ENCODE assay signal across 12 mouse cellular contexts in the genomic region with DNA sequence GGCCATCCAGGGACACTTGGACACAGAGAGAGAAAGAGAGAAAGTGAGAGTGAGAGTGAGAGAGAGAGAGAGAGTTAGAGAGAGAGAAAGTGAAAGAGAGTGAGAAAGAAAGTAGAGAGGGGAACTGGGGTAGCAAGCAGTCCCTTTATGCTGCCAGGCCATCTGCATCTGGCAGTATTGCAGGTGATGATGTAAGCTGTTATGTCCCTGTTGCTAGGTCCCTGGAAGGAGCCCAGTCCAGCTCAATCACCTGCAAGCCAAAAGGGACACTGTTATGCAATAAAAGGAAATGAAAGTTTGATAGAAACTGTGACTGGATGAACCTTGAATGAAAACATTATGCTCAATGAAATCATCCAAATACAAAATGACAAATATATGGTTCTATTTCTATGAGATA. TPM values are rescaled to one million over a fixed set of nuclear protein-coding genes. Genes with fewer than 3 reads are reported as not detected.
A peak's percentile ranks its signal among the peaks of the same experiment; 100 is the strongest.
DNase-seq lines count a peak whose midpoint lies in the region; ATAC-seq lines count a peak whose summit lies in the region.
"Had no signal": no experiment of that assay in that cellular context is flagged by ENCODE, and none has a peak within 500 bp of the region (broad histone marks: within the 10 kb centered on the region; RNA-seq: fewer than 3 reads in every experiment).

No protein-coding gene starts in this region.

- H3K9me3 ChIP-seq in hindbrain, embryonic 10.5 days: no peaks in the 10 kb centered on the region
- H3K9me3 ChIP-seq in hindbrain, embryonic 14.5 days (ENCODE audit: control insufficient read depth, low read length): no peaks in the 10 kb centered on the region
- H3K9me3 ChIP-seq: embryonic facial prominence, embryonic 13.5 days; neural tube, embryonic 15.5 days had no signal

- no peak for DNase-seq in hindbrain, embryonic 10.5 days (ENCODE audit: low spot score)
- DNase-seq in hindbrain, embryonic 14.5 days (ENCODE audit: low spot score): no peak
- DNase-seq in Muller cell, postnatal 12 days (ENCODE audit: inconsistent ontology term): peak; percentile 19
- DNase-seq in brain, adult 2 months (ENCODE audit: low read depth, low spot score): peak; percentile 57
- DNase-seq in lung, postnatal 10 days: peak; percentile 4
- DNase-seq in thymus, adult 18-20 months: no peak
- no peak for DNase-seq in left cerebral cortex, postnatal 10 days (ENCODE audit: extremely low spot score in 1 of 2, low spot score in 2 of 2)
- DNase-seq: spleen, adult 18-20 months; thymus, postnatal 25 days had no signal

- ATAC-seq in hindbrain, embryonic 14.5 days (ENCODE audit: low FRiP score): no peak

- H3K9ac ChIP-seq in hindbrain, embryonic 14.5 days: no peak overlapping the region
- H3K9ac ChIP-seq: embryonic facial prominence, embryonic 13.5 days; neural tube, embryonic 15.5 days had no signal

- peak overlapping the region; percentile 74 for H3K27ac ChIP-seq in hindbrain, embryonic 10.5 days
- H3K27ac ChIP-seq in hindbrain, embryonic 14.5 days: no peak overlapping the region
- H3K27ac ChIP-seq: embryonic facial prominence, embryonic 13.5 days; neural tube, embryonic 15.5 days had no signal

- intact Hi-C loops in left cerebral cortex, postnatal 10 days (cut with DNase I): no loop called here

- H3K27me3 ChIP-seq in hindbrain, embryonic 10.5 days (ENCODE audit: insufficient read depth, poor library complexity, severe bottlenecking): no peaks in the 10 kb centered on the region
- H3K27me3 ChIP-seq in hindbrain, embryonic 14.5 days (ENCODE audit: control insufficient read depth, insufficient read depth, low read length): no peaks in the 10 kb centered on the region
- H3K27me3 ChIP-seq: embryonic facial prominence, embryonic 13.5 days; neural tube, embryonic 15.5 days had no signal

- H3K4me2 ChIP-seq in hindbrain, embryonic 14.5 days (replicated peaks): no peak overlapping the region
- H3K4me2 ChIP-seq: embryonic facial prominence, embryonic 13.5 days; midbrain, embryonic 11.5 days; neural tube, embryonic 15.5 days had no signal

- H3K4me3 ChIP-seq in hindbrain, embryonic 10.5 days: no peak overlapping the region
- no peak overlapping the region for H3K4me3 ChIP-seq in hindbrain, embryonic 14.5 days (replicated peaks; ENCODE audit: low read length)
- H3K4me3 ChIP-seq: embryonic facial prominence, embryonic 13.5 days; neural tube, embryonic 15.5 days had no signal

- H3K4me1 ChIP-seq in hindbrain, embryonic 10.5 days (replicated peaks): peaks cover 17% of the 10 kb centered on the region
- H3K4me1 ChIP-seq in hindbrain, embryonic 14.5 days (replicated peaks; ENCODE audit: control insufficient read depth, insufficient read depth, low read length): no peaks in the 10 kb centered on the region
- H3K4me1 ChIP-seq: embryonic facial prominence, embryonic 13.5 days; neural tube, embryonic 15.5 days had no signal

- no peaks in the 10 kb centered on the region for H3K36me3 ChIP-seq in hindbrain, embryonic 10.5 days
- H3K36me3 ChIP-seq in hindbrain, embryonic 14.5 days (replicated peaks; ENCODE audit: control insufficient read depth, insufficient read depth): no peaks in the 10 kb centered on the region
- H3K36me3 ChIP-seq: embryonic facial prominence, embryonic 13.5 days; neural tube, embryonic 15.5 days had no signal

RNA-seq across cellular contexts. Expression of gene Fundc1, which starts 52.0 kb away (rescaled TPM):
- polyA plus RNA-seq in hindbrain, embryonic 10.5 days (2016; fragmentation: Nextera tagmentation; extraction: Ambion mirVana): 39.2 and 44.7 TPM in 2 replicates
- 63.2 and 66.4 TPM in 2 replicates for polyA plus RNA-seq in hindbrain, embryonic 14.5 days (2014; fragmentation: Nextera tagmentation; extraction: Ambion mirVana)
- total RNA-seq in left cerebral cortex, postnatal 10 days (2021): 10 to 100 TPM; 27.3 to 27.5 TPM

Comparison
In these comparisons a context has a peak if more than half of its experiments do, and no peak if none do; other contexts are left out.
1. DNase-seq: peak in Muller cell, postnatal 12 days (single experiment), brain, adult 2 months (single experiment) and lung, postnatal 10 days (single experiment); none in hindbrain, embryonic 10.5 days (single experiment), hindbrain, embryonic 14.5 days (single experiment), thymus, adult 18-20 months (0 of 2) and left cerebral cortex, postnatal 10 days (0 of 2).